21 mouse cellular contexts compared by ENCODE assay signal in genomic region chr2:33718561-33718960, GRCm38 (mm10).
DNase-seq lines count a peak whose midpoint lies in the region; ATAC-seq and TF ChIP-seq lines count a peak whose summit lies in the region.
"Had no signal": no experiment of that assay in that cellular context is flagged by ENCODE, and none has a peak within 500 bp of the region (broad histone marks: within the 10 kb centered on the region; RNA-seq: fewer than 3 reads in every experiment).

No protein-coding gene starts in this region.

- H3K4me1 ChIP-seq in neural tube, embryonic 12.5 days: peaks cover 48% of the 10 kb centered on the region
- peaks cover 63% of the 10 kb centered on the region for H3K4me1 ChIP-seq in embryonic facial prominence, embryonic 15.5 days
- peaks cover 59% of the 10 kb centered on the region for H3K4me1 ChIP-seq in limb, embryonic 14.5 days (ENCODE audit: control insufficient read depth, insufficient read depth, low read length)
- H3K4me1 ChIP-seq: megakaryocyte, embryonic 14.5 days had no signal

- no peak for ATAC-seq in neural tube, embryonic 12.5 days (ENCODE audit: low FRiP score, low read depth)
- ATAC-seq in embryonic facial prominence, embryonic 15.5 days (ENCODE audit: insufficient number of reproducible peaks, low FRiP score, low TSS enrichment, low read depth): no peak
- no peak for ATAC-seq in limb, embryonic 14.5 days (ENCODE audit: low FRiP score, low read depth)
- ATAC-seq: hindbrain, embryonic 16.5 days; intestine, embryonic 15.5 days had no signal

- peaks cover 10% of the 10 kb centered on the region; the same call in 1 of the 2 replicates for H3K27me3 ChIP-seq in neural tube, embryonic 12.5 days (replicated peaks)
- peaks cover 17% of the 10 kb centered on the region for H3K27me3 ChIP-seq in embryonic facial prominence, embryonic 15.5 days
- H3K27me3 ChIP-seq in limb, embryonic 14.5 days (ENCODE audit: control insufficient read depth, insufficient read depth, low read length): 0 out of 2 replicates have a peak, but pooled peaks cover 10% of the 10 kb centered on the region

- TF ChIP-seq CTCF in gastrocnemius, adult 2 months (IDR thresholded peaks at IDR 0.05): no peak

- peak; percentile 6 for DNase-seq in gastrocnemius, adult 2 months
- no peak for DNase-seq in gastrocnemius, postnatal 10 days
- DNase-seq in neural tube, embryonic 10.5 days (ENCODE audit: extremely low spot score, low spot score): no peak
- no peak for DNase-seq in limb, embryonic 14.5 days (ENCODE audit: low spot score)
- no peak for DNase-seq in left cerebral cortex, adult 8-10 months (ENCODE audit: low spot score in 2 of 2)
- DNase-seq in frontal cortex, postnatal 10 days (ENCODE audit: low spot score in 2 of 2): no peak
- DNase-seq: cerebellum, adult 11 months; cerebellum, adult 9-11 months; kidney, adult 8-10 months; kidney, postnatal 10 days; left cerebral cortex, postnatal 4 days; right cerebral cortex, postnatal 14 days; thymus, postnatal 4 days had no signal

- intact Hi-C loops in gastrocnemius, adult 2 months (cut with DNase I): no loop called here

- WGBS in neural tube, embryonic 12.5 days: 66% methylated on average over 6 of the region's 6 CpGs
- 29% methylated on average over 6 of the region's 6 CpGs for WGBS in embryonic facial prominence, embryonic 15.5 days
- 17% methylated on average over 6 of the region's 6 CpGs for WGBS in limb, embryonic 14.5 days

- H3K4me3 ChIP-seq in gastrocnemius, adult 2 months: no peak overlapping the region
- H3K4me3 ChIP-seq in neural tube, embryonic 12.5 days: no peak overlapping the region
- no peak overlapping the region for H3K4me3 ChIP-seq in embryonic facial prominence, embryonic 15.5 days (replicated peaks)
- H3K4me3 ChIP-seq in limb, embryonic 14.5 days (replicated peaks; ENCODE audit: low read length): peak overlapping the region; percentile 37
- H3K4me3 ChIP-seq: intestine, embryonic 15.5 days; left cerebral cortex, adult 2 months; megakaryocyte, embryonic 14.5 days had no signal

- no peak overlapping the region for H3K9ac ChIP-seq in neural tube, embryonic 12.5 days
- no peak overlapping the region for H3K9ac ChIP-seq in embryonic facial prominence, embryonic 15.5 days
- peak overlapping the region; percentile 65 for H3K9ac ChIP-seq in limb, embryonic 14.5 days (ENCODE audit: low read depth, low read length, severe bottlenecking)
- H3K9ac ChIP-seq: intestine, embryonic 15.5 days; liver, embryonic 14.5 days; lung, embryonic 14.5 days had no signal

- H3K36me3 ChIP-seq in neural tube, embryonic 12.5 days: no peaks in the 10 kb centered on the region
- no peaks in the 10 kb centered on the region for H3K36me3 ChIP-seq in embryonic facial prominence, embryonic 15.5 days
- H3K36me3 ChIP-seq in limb, embryonic 14.5 days (ENCODE audit: control insufficient read depth, insufficient read depth, low read length): no peaks in the 10 kb centered on the region
- H3K36me3 ChIP-seq: intestine, embryonic 15.5 days had no signal

- H3K27ac ChIP-seq in gastrocnemius, adult 2 months: no peak overlapping the region
- H3K27ac ChIP-seq in neural tube, embryonic 12.5 days: no peak overlapping the region
- peak overlapping the region; percentile 76 for H3K27ac ChIP-seq in embryonic facial prominence, embryonic 15.5 days (replicated peaks)
- peak overlapping the region; percentile 95 for H3K27ac ChIP-seq in limb, embryonic 14.5 days (replicated peaks; ENCODE audit: low read depth, low read length)
- H3K27ac ChIP-seq: intestine, embryonic 15.5 days; left cerebral cortex, adult 2 months; liver, embryonic 14.5 days had no signal

- H3K9me3 ChIP-seq in neural tube, embryonic 12.5 days: no peaks in the 10 kb centered on the region
- no peaks in the 10 kb centered on the region for H3K9me3 ChIP-seq in embryonic facial prominence, embryonic 15.5 days (replicated peaks)
- 0 out of 2 replicates have a peak, but pooled peaks cover 4% of the 10 kb centered on the region for H3K9me3 ChIP-seq in limb, embryonic 14.5 days (ENCODE audit: control insufficient read depth, low read length)
- H3K9me3 ChIP-seq: intestine, embryonic 15.5 days had no signal

- 0 out of 2 replicates have a peak overlapping the region, but pooled peaks have one; percentile 43 for H3K4me2 ChIP-seq in neural tube, embryonic 12.5 days (replicated peaks)
- peak overlapping the region; percentile 55; the same call in 1 of the 2 replicates for H3K4me2 ChIP-seq in embryonic facial prominence, embryonic 15.5 days (replicated peaks)
- H3K4me2 ChIP-seq in limb, embryonic 14.5 days (replicated peaks; ENCODE audit: low read depth, low read length, severe bottlenecking): peak overlapping the region; percentile 66

- TF ChIP-seq POLR2A in limb, embryonic 14.5 days (IDR thresholded peaks at IDR 0.05; ENCODE audit: borderline replicate concordance, extremely low read depth, insufficient read depth, insufficient read length): no peak

Comparison
In these comparisons a context has a peak if more than half of its experiments do, and no peak if none do; other contexts are left out.
1. H3K27ac ChIP-seq: peak in embryonic facial prominence, embryonic 15.5 days (single experiment) and limb, embryonic 14.5 days (single experiment); none in gastrocnemius, adult 2 months (single experiment) and neural tube, embryonic 12.5 days (single experiment).
2. Peak in every context shown above with its lines, with median percentiles within 50 percentile points of each other: H3K4me2 ChIP-seq.